Mouse (Mus musculus) CH12.LX (cell line): ENCODE measurements around the gene Rpl31.

Experiments
- CTCF ChIP-seq, 2 experiments: IDR thresholded peaks in 1 of 2; conservative IDR thresholded peaks in 1 of 2; 2 replicates each; pipeline ENCODE4 v1.5.1; 2011 to 2012; ENCODE audit warnings: low read depth in 2 of 2, low read length in 2 of 2, improper control_type of control experiment in 1 of 2, inconsistent platforms in 1 of 2, mild to moderate bottlenecking in 1 of 2, moderate library complexity in 1 of 2
- EP300 ChIP-seq: IDR thresholded peaks from 2 replicates; pipeline ENCODE4 v1.6.1; 2011; ENCODE audit warnings: low read length, improper control_type of control experiment
- JUN ChIP-seq: IDR thresholded peaks from 2 replicates; pipeline ENCODE4 v1.6.1; 2011; ENCODE audit warnings: low read depth, mild to moderate bottlenecking, low read length, improper control_type of control experiment, moderate library complexity; ENCODE audit not compliant: insufficient read depth
- JUND ChIP-seq: conservative IDR thresholded peaks from 2 replicates; pipeline ENCODE4 v1.6.1; 2011; ENCODE audit warnings: low read depth, low read length, improper control_type of control experiment
- MAFK ChIP-seq: IDR thresholded peaks from 2 replicates; pipeline ENCODE4 v1.6.1; 2011; ENCODE audit warnings: low read length, improper control_type of control experiment; ENCODE audit not compliant: insufficient replicate concordance
- MXI1 ChIP-seq: IDR thresholded peaks from 2 replicates; pipeline ENCODE4 v1.6.1; 2011; ENCODE audit warnings: mild to moderate bottlenecking, low read depth, low read length, improper control_type of control experiment
- MYC ChIP-seq: IDR thresholded peaks from 2 replicates; pipeline ENCODE4 v1.6.1; 2011; ENCODE audit warnings: low read depth, mild to moderate bottlenecking, improper control_type of control experiment, low read length
- POLR2A ChIP-seq: IDR thresholded peaks from 2 replicates; pipeline ENCODE4 v1.6.1; 2011; ENCODE audit warnings: low read depth, mild to moderate bottlenecking, improper control_type of control experiment, low read length
- RAD21 ChIP-seq: IDR thresholded peaks from 2 replicates; pipeline ENCODE4 v1.6.1; 2011; ENCODE audit warnings: low read depth, mild to moderate bottlenecking, low read length, improper control_type of control experiment, moderate library complexity
- SMC3 ChIP-seq: IDR thresholded peaks from 2 replicates; pipeline ENCODE4 v1.6.1; 2011; ENCODE audit warnings: low read depth, low read length, improper control_type of control experiment
- UBTF ChIP-seq: IDR thresholded peaks from 2 replicates; pipeline ENCODE4 v1.6.1; 2012; ENCODE audit warnings: low read depth, mild to moderate bottlenecking, inconsistent platforms, low read length, improper control_type of control experiment, moderate library complexity
- USF1 ChIP-seq: IDR thresholded peaks from 2 replicates; pipeline ENCODE4 v1.6.1; 2014; ENCODE audit warnings: low read depth, mild to moderate bottlenecking, inconsistent platforms, low read length, improper control_type of control experiment
- ZNF384 ChIP-seq: IDR thresholded peaks from 2 replicates; pipeline ENCODE4 v1.6.1; 2012; ENCODE audit warnings: low read depth, low read length, improper control_type of control experiment, inconsistent platforms

DNA sequence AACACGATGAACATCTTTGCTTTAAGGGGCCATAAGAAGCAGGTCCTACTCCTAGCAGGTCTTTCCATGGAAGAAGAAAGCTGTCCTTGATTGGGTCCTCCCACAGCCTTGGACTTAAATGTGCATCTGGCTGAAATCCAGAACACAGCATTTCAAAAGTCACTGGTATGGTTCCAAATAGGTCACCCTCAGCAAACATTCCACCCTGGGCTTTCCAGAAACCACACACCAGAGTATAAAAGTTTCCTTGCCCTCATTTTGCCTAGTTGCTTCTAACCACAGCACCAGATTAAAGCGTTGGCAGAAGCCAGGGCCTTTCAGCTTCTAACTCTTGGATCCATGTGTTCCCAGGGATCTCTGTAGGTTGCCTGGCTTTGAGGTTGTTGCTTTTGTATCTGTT is 49.7 kb upstream of the Rpl31 start:
- TF ChIP-seq CTCF (conservative IDR thresholded peaks at IDR 0.05 in 1 of 2, IDR thresholded peaks at IDR 0.05 in 1 of 2; ENCODE audit: low read depth in 2 of 2, low read length in 2 of 2) (no peak), POLR2A (no peak), JUND (no peak), MAFK (no peak), ZNF384 (no peak), MXI1 (no peak), UBTF (no peak), MYC (no peak), JUN (no peak), EP300 (no peak), RAD21 (no peak), USF1 (no peak), SMC3 (no peak)
